Mouse (Mus musculus) stomach, embryonic 14.5 days (tissue): ENCODE measurements around the gene Gli1. TPM values are rescaled to one million over a fixed set of nuclear protein-coding genes. Genes with fewer than 3 reads are reported as not detected.

Source experiments
- ATAC-seq: fragments of 200-750 bp; cut with Nextera tagmentation; 2 replicates; pipeline ENCODE4 v1.8.0; 2017; ENCODE audit warnings: low read depth, moderate TSS enrichment; ENCODE audit not compliant: insufficient number of reproducible peaks, insufficient read depth, low FRiP score
- H3K27ac ChIP-seq: fragments of 300-500 bp; sonication (generic); 2 replicates; pipeline ENCODE4 v1.5.1; 2014; ENCODE audit warnings: mild to moderate bottlenecking, low read length, moderate library complexity, mixed read lengths
- H3K27me3 ChIP-seq: fragments of 300-500 bp; sonication (generic); 2 replicates; pipeline ENCODE4 v1.6.1; 2014; ENCODE audit warnings: low read length, control low read depth, mixed read lengths; ENCODE audit not compliant: control insufficient read depth, insufficient read depth
- H3K36me3 ChIP-seq: fragments of 300-500 bp; sonication (generic); 2 replicates; pipeline ENCODE4 v1.6.1; 2014; ENCODE audit warnings: mild to moderate bottlenecking, control low read depth, low read length, moderate library complexity, mixed read lengths; ENCODE audit not compliant: control insufficient read depth, insufficient read depth
- H3K4me1 ChIP-seq: fragments of 300-500 bp; sonication (generic); 2 replicates; pipeline ENCODE4 v1.6.1; 2014; ENCODE audit warnings: low read length, control low read depth, mixed read lengths; ENCODE audit not compliant: control insufficient read depth, insufficient read depth
- H3K4me2 ChIP-seq: fragments of 300-500 bp; sonication (generic); replicated peaks from 2 replicates; pipeline ENCODE4 v1.6.1; 2014; ENCODE audit warnings: low read depth, low read length, control low read depth
- H3K4me3 ChIP-seq: fragments of 300-500 bp; sonication (generic); 2 replicates; pipeline ENCODE4 v1.5.1; 2014; ENCODE audit warnings: low read depth, low read length, control low read depth
- H3K9ac ChIP-seq: fragments of 300-500 bp; sonication (generic); replicated peaks from 2 replicates; pipeline ENCODE4 v1.6.1; 2014; ENCODE audit warnings: low read depth, mild to moderate bottlenecking, control low read depth, low read length, moderate library complexity, mixed read lengths
- H3K9me3 ChIP-seq: fragments of 300-500 bp; sonication (generic); 2 replicates; pipeline ENCODE4 v1.6.1; 2016; ENCODE audit warnings: low read depth, low read length, control low read depth; ENCODE audit not compliant: control insufficient read depth
- WGBS: fragments of 180-500 bp; shearing (Covaris S2); extraction: QIAGEN DNeasy Blood & Tissue Kit; methylation state at CpG from one replicate; pipeline ENCODE4 v1.1.7; 2014; 5-methylcytosine and 5-hydroxymethylcytosine counted together
- polyA plus RNA-seq: library from polyadenylated mRNA; unstranded; fragments of >200 nt; fragmentation: Nextera tagmentation; extraction: Ambion mirVana; gene quantifications from 2 replicates; pipeline ENCODE4 v1.2.1, GENCODE M21; 2014

The Gli1 gene
- polyA plus RNA-seq, 1 experiment from 2014 or later = 17.6 TPM

- no peak overlapping the region for H3K4me3 ChIP-seq
- H3K27ac ChIP-seq = no peak overlapping the region
- H3K9ac ChIP-seq = no peak overlapping the region
- H3K4me2 ChIP-seq = no peak overlapping the region
- WGBS = 88% methylated on average over 16 of the region's 16 CpGs
- ATAC-seq = no peak
- H3K9me3 ChIP-seq = no peaks in the 10 kb centered on the region
- H3K4me1 ChIP-seq = peaks cover 9% of the 10 kb centered on the region
- peaks cover 73% of the 10 kb centered on the region for H3K36me3 ChIP-seq
- no peaks in the 10 kb centered on the region for H3K27me3 ChIP-seq
Measured at GRCm38 (mm10) chr10:127297015-127297871, 44.5 kb downstream of the Gli1 start.

GRCm38 (mm10) chr10:127295986-127296794 lies 45.6 kb downstream of the Gli1 start:
- no peak for ATAC-seq
- Histone ChIP-seq H3K36me3 (peaks cover 65% of the 10 kb centered on the region), H3K4me3 (no peak overlapping the region), H3K27me3 (no peaks in the 10 kb centered on the region), H3K4me1 (peaks cover 17% of the 10 kb centered on the region), H3K9ac (no peak overlapping the region), H3K9me3 (no peaks in the 10 kb centered on the region), H3K27ac (no peak overlapping the region), H3K4me2 (no peak overlapping the region)
- 89% methylated on average over 24 of the region's 24 CpGs for WGBS

GRCm38 (mm10) chr10:127294895-127295510 lies 46.8 kb downstream of the Gli1 start:
- no peak overlapping the region for H3K4me2 ChIP-seq
- no peak for ATAC-seq
- no peaks in the 10 kb centered on the region for H3K27me3 ChIP-seq
- H3K4me1 ChIP-seq = peaks cover 18% of the 10 kb centered on the region
- no peak overlapping the region for H3K4me3 ChIP-seq
- H3K9me3 ChIP-seq = no peaks in the 10 kb centered on the region
- WGBS = 88% methylated on average over 10 of the region's 10 CpGs
- H3K27ac ChIP-seq = no peak overlapping the region
- no peak overlapping the region for H3K9ac ChIP-seq
- peaks cover 60% of the 10 kb centered on the region for H3K36me3 ChIP-seq

DNA sequence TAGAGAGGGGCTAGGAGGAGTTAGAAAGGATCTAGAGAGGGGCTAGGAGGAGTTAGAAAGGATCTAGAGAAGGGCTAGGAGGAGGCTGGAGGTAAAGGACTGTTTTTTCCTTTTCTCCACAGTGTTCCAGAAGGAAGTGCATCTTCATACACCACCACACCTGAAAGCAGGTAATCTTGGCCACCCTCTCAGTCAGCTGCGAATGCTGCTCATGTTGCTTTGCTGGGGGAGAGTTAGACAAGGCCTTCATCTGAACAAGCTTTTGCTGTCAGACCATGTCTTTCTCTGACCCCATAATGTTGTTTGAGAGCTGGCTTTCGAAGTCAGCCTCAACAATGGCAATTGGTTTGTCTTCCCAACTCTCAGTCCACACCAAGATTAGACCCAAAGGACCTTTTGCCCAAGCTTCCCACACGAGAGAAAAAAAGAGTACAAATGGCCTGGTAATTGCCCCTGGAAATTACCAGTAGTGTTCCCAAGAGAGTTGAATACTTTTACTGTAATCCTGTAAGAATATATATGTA lies 48.1 kb downstream of the Gli1 start:
- WGBS = 88% methylated on average over 3 of the region's 3 CpGs

DNA sequence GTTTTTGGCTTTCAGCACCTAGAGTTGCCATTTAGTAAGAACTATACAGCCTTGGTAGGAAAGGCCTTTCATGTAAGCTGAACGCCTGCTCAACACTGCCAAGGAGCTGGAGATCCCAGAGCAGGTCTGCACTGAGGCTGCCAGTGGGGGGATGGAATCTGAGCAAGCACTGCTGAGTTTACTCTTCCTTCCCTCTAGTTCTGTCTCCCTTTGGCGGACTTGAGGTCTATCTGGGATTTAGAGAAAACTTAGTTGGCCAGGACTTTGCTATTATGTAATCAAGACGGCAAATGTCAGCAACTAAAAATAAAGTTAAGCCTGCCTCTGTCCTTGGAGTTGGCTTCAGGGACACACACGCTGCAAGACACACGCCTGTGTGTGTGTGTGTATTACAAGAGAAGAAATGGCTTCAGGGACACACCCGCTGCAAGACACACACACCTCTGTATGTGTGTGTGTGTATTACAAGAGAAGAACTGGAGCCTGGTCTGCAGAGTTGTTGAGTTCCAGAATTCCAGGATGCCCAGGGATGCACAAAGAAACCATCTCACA lies 48.7 kb downstream of the Gli1 start:
- Histone ChIP-seq H3K36me3 (peaks cover 43% of the 10 kb centered on the region), H3K9ac (no peak overlapping the region), H3K9me3 (no peaks in the 10 kb centered on the region), H3K4me3 (no peak overlapping the region), H3K4me2 (no peak overlapping the region), H3K27ac (no peak overlapping the region), H3K27me3 (no peaks in the 10 kb centered on the region), H3K4me1 (peaks cover 25% of the 10 kb centered on the region)
- 78% methylated on average over 6 of the region's 6 CpGs for WGBS
- no peak for ATAC-seq

More for the DNA sequence above, 48.1 kb downstream of the Gli1 start:
- Histone ChIP-seq H3K4me1 (peaks cover 25% of the 10 kb centered on the region), H3K36me3 (peaks cover 47% of the 10 kb centered on the region), H3K4me2 (no peak overlapping the region), H3K27ac (no peak overlapping the region), H3K9ac (no peak overlapping the region), H3K27me3 (no peaks in the 10 kb centered on the region), H3K4me3 (no peak overlapping the region), H3K9me3 (no peaks in the 10 kb centered on the region)
- no peak for ATAC-seq

GRCm38 (mm10) chr10:127291881-127292638 lies 49.7 kb downstream of the Gli1 start:
- Histone ChIP-seq H3K36me3 (peaks cover 37% of the 10 kb centered on the region), H3K27ac (peak overlapping the region; percentile 90; the same call in 1 of the 2 replicates), H3K4me1 (peaks cover 34% of the 10 kb centered on the region), H3K27me3 (no peaks in the 10 kb centered on the region), H3K4me2 (peak overlapping the region; percentile 83), H3K9ac (peak overlapping the region; percentile 50), H3K9me3 (no peaks in the 10 kb centered on the region), H3K4me3 (peak overlapping the region; percentile 64)
- 23% methylated on average over 5 of the region's 5 CpGs for WGBS
- ATAC-seq = no peak

DNA sequence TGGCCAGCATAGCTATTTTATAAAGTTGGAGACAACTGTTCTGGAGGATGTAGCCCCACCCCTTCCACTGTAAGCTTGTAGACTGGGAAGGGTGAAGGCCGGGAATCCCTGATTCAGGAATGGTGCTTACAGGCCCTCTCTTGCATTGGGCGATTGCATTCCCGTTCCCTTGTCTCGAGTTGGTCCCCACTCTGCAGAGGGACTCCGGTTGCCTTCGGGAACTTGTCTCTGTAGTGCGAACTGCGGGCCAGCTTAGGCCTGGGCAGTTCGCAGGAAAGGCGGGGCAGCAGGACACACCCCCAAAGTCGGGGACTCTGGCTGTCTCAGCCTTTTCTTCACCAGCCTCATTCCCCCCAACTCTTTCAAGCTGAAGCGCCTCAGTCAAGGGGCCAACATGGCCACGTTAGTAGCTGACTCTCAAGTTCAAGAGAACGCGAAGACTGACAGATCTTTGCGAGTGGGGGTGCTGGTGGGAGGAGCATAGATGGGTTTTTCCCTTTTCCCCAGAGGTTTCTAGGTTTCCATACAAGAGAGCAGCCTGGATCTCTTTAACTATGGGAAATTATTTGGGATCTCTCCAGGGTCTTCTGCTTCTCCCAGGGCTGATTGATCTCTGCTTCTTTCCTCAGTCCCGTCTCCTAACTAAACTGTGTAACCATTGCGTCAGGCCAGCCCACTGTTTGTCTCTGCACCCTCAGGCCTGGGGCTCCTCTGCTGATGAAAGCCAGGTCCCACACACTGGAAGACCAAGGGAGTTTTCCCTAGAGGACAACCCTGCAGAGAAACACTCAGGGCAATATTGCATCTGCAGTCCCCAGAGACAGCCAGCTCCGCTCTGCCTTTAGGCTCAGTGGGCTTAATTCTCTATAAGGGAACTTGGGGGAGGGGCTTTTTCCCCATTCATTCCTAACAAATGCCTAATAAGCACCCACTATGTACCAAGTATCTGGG lies 50.6 kb downstream of the Gli1 start:
- WGBS = 3% methylated on average over 19 of the region's 19 CpGs
- peak; percentile 30; the same call in 1 of the 2 replicates for ATAC-seq

More for the DNA sequence above, 50.6 kb downstream of the Gli1 start:
- peak overlapping the region; percentile 90 for H3K27ac ChIP-seq
- peaks cover 42% of the 10 kb centered on the region for H3K4me1 ChIP-seq
- peaks cover 41% of the 10 kb centered on the region for H3K36me3 ChIP-seq
- peak overlapping the region; percentile 50 for H3K9ac ChIP-seq
- no peaks in the 10 kb centered on the region for H3K9me3 ChIP-seq
- no peaks in the 10 kb centered on the region for H3K27me3 ChIP-seq
- H3K4me3 ChIP-seq = peak overlapping the region; percentile 64
- peak overlapping the region; percentile 83 for H3K4me2 ChIP-seq
